ENCODE assay signal across 1 mouse cellular context in the genomic region with DNA sequence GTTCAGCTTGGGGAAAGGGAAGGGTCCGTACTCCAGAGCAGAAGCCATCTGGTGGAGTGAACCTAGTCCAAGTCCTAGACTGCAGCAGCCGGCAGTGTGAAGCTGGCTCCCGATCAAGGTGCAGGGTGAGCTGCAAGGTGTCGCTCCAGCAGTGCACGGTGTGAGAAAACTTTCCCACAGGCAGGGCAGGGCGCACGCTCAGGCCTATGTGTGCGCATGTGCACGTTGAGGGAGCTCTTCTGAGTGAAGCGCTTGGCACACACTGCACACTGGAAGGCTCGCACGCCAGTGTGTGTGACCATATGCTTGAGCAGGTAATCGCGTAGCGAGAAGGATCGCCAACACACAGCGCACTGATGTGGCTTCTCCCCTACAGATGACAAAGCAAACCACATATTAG.
TF ChIP-seq lines count a peak whose summit lies in the region.

No protein-coding gene starts in this region.

TF ChIP-seq in ES-E14, 5 proteins besides CTCF, POLR2A, EP300 and RAD21 (continued from another document):
- TF ChIP-seq HCFC1 (IDR thresholded peaks at IDR 0.05; ENCODE audit: borderline replicate concordance, insufficient read depth, low read length) (no peak), MAFK (IDR thresholded peaks at IDR 0.05; ENCODE audit: insufficient read depth, low read depth, low read length) (no peak)
